Mouse (Mus musculus) layer of hippocampus, postnatal 10 days (tissue): ENCODE data around the gene Clcn6. TPM values are rescaled to one million over a fixed set of nuclear protein-coding genes. Genes with fewer than 3 reads are reported as not detected.
"Not testable (repeated sequence)": the region's sequence is repeated elsewhere in the genome, so short reads cannot be mapped to it uniquely, and the experiment has no call there.

Experiments used
- DNase-seq, 2 experiments: peaks; one replicate each; pipeline ENCODE4 v3.0.0; 2021; ENCODE audit warnings: low spot score in 2 of 2
- total RNA-seq, 2 experiments: library from RNA; stranded (reverse); gene quantifications; 2 replicates each; pipeline ENCODE4 v1.2.3; 2021

The Clcn6 gene
- total RNA-seq, 2 experiments from 2014 or later: 67.8 to 70.3 TPM

DNA sequence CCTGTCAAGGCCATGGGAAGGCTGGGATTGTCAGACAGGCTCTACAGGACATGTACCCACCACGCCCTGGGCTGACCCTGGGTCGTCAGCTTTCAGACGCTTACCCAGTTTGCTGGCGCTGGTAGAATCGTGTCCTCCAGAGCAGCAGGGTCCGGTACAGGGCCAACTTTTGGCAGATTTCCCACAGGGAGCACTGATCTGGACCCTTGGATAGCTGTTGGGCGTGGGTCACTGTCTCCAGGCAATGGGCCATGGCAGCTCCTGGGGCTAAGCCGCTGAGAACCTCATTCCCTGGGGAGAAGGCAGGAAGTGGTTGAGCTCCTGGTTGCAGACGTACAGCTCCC is 27.8 kb upstream of the Clcn6 start:
- DNase-seq: no peak

DNA sequence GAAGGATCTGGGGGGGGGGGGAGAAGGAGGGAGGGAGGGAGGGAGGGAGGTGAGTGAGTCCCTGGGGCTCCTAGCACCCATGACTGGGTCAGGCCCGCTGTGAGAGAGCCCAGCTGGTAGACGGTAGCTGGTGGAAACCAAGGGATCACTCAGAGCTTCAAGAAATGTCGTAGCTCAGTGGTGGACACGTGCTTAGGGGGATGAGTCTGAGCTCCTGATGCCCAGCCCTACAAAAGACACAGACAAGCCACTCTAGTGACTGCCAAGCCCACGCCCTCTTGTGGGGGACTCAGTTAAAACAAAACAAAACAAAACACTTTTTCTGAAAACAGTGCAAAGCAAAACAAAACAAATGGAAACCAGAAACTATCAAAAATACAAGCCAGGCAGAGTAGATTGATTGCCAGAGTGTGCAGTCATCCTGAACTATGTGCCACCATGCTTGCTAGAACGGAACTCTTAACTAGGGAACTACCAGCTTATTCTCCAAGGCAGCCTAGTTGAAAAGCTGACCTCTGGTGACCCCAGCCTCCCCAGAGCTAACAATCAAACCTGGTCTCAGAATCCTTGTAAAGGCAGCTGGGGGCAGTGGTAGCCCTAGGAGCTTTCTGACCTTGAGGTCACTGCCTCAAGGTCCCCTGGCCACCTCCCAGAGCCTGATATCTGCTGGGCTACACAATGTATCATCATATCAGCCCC is 27.2 kb upstream of the Clcn6 start:
- no peak for DNase-seq

DNA sequence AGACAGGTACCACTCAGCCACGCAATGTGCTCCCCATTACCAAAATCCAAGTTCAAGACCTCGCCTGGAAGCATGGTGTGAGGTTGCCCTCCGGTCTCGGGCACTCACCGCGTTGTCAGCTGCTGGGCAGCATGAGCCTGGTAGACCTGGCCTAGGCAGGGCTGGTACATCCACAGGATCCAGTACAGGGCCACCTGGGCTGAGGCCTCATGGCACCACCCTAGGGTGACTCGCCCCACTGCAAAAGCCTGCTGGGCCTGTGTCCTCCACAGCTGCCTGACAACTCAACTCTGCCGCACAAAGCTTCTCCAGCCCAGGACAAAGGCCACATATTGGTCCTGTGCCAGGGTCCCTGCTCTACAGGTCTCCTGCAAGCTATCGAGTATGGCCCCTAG is 22.5 kb upstream of the Clcn6 start:
- DNase-seq: no peak

DNA sequence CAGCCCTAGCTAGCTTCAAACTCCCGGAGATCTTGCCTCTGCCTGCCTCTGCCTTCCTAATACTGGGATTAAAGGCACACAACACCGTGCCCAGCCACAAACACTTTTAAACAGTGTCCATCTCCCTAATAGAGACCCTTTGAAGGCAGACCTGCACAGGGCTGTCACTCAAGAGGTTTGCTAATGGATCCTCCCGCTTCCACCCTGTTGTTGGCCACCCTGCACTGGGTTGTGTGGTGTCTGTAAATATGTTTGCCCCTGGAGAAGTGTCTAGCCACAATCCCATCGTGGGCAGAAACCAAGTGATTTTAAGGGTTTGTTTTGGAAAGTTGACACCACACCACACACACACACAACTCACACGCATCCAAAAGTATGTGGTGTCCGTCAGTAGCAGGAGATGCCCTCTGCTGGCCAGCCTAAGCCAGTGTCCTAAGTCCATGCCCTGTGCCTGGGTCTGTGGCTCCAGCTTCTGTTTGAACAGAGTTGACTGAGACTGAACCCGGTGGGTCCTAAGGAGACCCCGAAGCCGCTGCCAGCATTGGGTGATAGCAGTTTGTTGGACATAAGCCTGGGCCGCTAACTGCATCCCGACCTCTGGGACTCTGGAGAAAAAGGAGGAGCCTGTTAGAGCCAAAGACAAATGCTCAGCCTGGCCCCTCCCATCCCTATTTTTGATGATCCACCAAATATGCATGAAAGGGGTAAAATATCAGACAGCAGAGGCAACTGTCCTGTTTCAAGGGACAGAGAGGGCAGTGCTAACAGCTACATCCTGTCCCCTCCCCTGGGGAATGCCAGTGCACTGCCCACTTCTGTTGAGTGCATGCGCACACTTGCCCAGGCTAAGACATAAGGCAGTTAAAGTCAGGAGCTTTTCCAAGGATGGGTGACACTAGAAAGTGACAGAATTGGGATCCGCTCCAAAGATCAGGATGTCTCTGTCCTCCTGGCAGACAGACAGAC is 21.8 kb upstream of the Clcn6 start:
- DNase-seq: no peak

DNA sequence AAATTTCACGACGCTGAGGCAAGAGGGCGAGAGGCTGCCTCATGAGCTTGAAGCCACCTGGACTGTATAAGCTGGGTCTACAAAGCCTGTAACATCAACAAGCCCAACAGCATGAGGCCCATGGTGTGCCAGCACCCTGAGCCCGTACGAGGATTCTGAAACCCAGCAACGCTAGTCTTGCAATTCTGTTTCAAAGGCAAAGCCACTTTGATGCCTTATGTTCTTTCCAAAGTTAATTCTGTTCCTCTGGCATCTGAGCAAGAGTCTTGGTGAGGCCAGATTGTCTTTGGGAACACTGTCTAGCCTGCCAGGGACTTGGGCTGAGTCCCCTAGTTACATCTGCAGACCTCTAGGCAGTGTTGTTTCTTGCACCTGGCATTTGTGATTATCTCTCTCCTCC is 20.4 kb upstream of the Clcn6 start:
- DNase-seq: no peak

DNA sequence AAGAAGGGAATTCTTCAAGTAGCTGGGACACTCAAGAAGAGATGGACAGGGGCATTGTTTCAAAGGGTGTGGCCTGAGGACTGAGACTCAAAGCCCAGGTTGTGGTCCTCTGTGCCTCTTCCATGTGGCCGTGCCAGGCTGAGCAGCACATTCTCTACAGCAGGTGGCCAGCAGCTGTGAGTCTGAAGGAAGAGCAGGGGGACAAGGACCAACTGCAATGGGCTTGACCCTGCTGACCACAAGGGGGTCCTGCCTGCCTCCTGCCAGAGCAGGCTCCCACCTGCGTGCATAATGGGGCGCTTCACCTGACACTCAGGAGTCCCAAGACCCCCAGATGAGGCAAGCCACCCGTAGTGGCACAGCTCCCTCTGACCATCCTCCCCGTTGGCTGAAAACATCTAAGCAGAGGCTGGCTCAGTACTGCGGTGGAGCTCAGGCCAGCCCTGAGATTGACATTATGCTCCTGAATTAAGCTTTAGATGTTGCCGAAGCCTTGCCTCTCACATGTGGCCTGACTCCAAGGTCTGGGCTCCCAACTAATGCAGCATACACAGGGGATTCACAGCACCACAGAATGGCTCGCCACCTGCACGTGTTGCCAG is 19.7 kb upstream of the Clcn6 start:
- no peak for DNase-seq

DNA sequence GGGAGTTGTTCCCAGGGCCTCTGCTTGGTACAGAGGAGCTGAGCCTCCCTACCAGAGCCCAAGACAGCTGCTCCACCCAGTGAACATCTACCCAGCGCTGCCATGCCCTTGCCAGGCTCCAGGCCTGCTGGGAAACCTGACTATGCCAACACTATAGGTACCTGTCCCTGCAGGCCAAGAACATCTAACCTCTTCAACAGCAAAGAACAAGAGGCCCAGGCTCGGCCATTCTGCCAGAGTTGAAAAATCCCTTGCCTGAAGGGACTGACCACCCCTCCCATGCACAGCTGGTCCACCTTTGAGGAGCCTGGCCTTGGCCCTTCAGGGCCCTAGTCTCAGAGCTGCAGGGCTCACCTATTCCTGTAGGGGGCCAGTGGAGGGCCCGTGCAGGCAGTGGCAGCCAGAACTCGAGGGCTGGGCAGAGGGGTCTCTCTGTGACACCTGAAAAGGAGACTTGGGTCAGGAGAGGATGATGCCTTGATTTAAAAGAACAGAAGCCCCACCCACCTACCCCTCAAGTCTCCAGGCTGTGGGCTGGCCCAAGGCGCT is 19.1 kb upstream of the Clcn6 start:
- no peak for DNase-seq

DNA sequence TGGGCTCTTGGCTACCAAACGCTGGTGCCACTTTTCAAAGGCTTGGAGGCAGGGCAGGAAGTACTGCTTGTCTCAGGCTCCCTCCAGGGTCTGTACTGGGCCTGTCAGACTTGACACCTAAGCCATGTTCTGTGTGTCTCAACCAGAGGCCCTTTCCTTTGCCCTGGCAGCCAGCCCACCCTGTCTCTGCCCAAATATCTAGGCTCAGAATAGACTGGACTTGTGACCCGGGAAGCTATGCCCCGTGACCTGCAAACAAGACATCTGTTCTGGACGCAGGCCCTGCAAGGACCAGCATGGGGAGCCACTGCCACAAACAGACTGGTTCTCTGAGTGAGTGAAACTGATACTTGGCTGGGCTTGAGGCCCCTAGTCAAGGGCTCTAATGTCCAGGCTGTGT is 18.2 kb upstream of the Clcn6 start:
- no peak for DNase-seq

DNA sequence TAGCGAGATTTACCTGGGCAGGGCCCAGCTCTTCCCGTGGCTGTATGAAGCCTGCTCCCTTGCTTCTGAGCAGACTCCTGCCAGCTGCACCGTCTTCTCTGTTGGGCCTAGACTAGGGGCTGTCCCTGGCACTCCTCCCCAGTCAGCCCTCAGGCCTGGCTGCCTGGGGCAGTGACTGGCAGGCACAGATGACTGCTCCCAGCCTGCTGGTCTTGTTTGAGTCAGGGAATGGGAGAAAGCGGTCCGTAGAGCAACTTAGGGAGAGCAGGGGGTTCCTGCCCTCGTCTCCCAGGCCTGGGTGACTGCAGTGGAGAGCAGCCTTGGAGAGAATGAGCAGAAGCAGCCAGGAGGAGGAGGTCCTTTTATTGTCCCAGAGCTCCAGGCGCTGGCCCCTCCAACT is 17.6 kb upstream of the Clcn6 start:
- no peak for DNase-seq

DNA sequence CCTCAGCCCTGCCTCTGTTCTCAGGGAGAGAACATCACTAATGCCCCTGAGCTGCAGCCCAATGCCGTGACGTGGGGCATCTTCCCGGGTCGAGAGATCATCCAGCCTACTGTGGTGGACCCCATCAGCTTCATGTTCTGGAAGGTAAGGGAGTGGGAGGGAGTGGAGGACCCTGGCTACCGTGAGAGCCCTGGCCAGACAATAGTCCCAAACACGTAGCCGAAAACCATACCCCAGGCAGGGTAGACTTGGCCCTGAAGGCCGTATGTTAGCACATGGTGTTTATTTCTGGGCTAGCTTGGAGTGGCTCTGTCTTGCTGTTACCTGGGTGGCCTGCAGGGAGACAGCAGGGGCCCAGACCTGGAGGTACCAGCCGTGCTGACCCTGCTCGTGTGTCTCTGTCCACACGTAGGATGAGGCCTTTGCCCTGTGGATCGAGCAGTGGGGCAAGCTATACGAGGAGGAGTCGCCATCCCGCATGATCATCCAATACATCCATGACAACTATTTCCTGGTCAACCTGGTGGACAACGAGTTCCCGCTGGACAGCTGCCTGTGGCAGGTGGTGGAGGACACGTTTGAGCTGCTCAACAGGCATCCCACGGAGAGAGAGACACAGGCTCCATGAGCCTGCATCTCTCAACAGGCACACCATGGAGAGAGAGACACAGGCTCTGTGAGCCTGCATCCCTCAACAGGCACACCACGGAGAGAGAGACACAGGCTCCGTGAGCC is 16.5 kb upstream of the Clcn6 start:
- DNase-seq: no peak

DNA sequence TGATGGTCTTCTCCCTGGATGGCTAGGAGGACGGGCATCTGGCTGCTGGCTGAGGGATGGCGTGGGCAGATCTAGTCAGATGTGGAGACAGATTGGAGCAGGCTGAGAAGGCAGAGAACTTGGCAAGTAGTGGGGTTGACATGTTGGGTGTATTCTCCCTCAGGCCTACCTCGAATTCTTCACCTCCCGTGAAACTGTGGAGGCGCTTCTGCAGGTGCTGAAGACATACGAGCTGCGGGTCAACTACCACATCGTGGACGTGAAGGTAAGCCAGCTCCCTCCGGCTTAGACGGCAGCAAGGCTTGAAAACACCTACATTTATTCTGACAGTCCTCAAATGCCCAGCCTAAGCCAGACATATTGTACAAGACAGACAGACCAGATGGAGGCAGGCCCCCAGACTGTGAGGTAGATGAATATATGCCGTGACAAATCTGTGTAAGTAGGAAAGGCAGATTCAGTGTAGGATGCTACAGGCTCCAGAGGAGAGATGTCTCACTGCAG is 14.8 kb upstream of the Clcn6 start:
- DNase-seq: peak; percentile 51 to 58

DNA sequence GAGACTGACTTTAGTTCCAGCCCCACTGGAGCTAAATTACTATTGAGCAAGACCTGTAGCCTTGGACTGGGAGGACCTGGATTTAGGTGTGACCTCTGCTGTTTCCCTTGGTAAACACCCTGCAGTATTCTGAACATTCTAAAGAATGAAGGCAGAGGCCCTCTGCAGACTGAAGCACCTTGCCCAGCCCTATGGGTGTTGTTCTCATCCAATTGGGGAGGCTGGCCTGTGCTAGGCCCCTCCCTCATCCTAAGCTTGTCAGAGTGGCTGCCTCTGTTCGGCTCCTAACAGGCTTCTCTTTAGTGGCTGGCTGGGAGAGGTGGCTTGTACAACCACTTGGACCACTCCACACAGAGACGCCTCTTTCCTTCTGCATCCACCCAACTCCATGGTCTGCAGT is 14.4 kb upstream of the Clcn6 start:
- DNase-seq: no peak

DNA sequence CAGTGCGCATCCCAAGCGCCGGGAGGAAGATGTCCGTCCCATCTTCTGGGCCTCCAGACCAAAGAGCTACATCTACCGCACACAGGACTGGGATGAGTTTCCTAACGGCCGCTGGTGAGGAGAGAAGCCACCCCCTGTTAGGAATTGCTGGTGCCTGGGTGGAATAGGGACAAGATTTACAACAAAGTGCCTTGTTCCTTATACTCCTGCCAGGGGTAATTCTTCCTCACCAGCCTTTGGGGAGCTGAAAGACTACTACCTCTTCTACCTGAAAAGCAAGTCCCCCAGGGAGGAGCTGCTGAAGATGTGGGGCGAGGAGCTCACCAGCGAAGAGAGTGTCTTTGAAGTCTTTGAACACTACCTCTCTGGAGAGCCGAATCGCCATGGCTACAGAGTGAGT is 13.3 kb upstream of the Clcn6 start:
- DNase-seq: no peak

DNA sequence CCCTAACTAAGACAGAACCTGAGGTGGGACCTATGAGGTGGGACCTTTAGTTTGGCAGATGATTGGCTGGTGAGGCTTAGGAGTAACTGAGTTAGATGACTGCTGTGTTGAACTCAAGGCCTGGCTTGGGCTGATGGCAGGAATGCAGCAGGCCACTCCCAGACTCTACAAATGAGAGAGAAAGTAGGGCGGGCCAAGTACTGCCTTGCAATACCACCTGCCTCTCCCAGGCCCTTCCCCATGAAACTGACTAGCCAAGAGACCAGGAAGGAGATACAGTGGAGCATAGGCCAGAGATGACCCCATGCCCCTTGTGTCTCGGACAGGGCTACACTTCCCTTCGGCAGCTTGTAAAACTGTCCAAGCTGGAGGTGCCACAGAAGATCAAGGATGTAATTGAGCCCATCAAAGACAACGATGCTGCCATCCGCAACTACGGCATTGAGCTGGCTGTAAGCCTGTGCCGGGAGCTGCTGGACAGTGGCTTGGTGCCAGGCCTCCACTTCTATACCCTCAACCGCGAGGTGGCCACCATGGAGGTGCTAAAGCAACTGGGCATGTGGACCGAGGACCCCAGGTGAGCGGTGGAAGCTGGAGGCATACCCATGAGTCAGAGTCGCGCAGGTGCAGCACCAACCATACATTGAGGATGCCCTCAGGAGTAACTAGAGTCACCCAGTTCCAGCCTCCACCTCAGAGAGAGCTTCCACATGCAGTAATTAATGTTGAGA is 12.6 kb upstream of the Clcn6 start:
- DNase-seq: no peak

DNA sequence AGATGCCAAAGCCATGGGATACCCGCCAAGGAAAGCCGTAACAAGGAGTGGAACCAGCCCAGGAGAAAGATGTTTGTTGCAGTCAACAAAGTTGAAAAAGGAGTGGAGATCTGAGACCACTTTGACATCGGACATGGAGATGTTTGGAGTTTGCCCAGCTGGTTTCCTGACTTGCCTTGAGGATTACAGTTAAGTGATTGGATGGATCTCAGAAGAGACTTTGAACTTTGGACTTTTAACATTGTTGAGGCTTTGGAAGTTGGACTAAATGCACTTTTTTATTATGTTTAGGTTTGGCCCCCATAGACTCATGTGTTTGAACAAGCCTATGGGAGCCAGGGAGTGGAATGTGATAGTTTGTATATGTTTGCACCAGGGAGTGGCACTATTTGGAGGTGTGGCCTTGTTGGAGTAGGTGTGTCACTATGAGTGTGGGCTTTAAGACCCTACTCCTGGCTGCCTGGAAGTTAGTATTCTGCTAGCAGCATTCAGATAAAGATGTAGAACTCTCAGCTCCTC is 11.8 kb upstream of the Clcn6 start:
- not testable (repeated sequence) for DNase-seq

DNA sequence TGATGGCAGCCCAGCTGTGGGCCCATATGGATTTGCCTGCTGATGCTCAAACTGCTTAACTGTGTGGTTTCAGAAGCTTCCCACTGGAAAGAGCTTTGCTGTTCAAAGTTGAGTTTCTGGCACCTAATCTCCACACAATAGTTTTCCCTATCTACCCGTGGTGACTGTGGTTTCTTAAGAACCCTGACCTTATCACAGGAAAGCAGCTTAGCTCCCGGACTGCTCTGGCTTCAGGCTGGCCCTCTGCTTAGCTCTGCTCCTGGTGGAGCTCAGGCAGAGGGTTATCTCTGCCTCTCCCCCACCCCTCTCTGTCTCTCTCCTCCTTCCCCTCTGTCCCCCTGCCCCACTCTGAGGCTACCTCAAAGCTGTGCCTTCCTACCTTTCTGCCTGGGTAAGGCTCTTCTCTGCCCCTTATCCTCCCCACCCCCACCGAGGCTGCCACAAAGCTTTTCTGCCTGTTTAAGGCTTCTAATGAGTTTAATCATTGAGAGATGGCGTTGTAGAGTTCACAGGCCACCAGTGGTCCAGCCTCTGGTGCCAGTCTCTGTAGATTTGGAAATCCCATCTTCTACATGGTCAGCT is 7.9 kb upstream of the Clcn6 start:
- no peak for DNase-seq

DNA sequence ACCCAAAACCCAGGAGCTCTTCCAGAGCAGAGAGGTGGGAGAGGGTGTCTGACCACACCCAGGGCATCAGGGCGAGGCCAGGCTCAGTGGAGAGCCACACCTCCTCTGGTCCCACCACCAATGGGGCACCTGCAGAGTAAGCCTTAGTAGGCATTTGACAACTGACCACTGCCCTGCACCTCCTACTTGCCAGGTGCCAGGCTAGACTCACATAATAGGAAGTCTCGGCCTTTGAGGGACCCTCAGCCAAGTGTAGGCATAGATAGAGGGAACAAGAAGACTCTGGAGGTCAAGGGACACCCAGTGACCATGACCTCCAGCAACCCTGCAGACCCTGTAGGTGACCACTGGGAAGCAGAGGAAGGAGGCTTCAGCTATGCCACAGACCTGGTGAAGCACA is 5.5 kb upstream of the Clcn6 start:
- DNase-seq: no peak

DNA sequence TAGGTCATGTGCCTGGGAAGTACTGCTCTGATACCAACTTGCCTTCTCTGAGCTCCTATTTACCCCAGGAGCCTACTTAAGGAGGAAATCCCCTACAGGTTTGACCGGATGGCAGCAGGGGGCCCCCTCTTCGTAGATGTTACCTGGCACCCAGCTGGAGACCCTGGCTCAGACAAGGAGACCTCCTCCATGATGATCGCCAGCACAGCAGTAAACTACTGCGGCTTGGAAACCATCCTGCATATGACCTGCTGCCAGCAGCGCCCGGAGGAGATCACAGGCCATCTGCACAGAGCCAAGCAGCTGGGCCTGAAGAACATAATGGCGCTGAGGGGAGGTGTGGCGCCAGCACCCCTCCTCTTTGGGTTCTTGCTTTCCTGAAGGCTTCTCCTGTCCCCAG is 4.7 kb upstream of the Clcn6 start:
- DNase-seq: not testable (repeated sequence)

DNA sequence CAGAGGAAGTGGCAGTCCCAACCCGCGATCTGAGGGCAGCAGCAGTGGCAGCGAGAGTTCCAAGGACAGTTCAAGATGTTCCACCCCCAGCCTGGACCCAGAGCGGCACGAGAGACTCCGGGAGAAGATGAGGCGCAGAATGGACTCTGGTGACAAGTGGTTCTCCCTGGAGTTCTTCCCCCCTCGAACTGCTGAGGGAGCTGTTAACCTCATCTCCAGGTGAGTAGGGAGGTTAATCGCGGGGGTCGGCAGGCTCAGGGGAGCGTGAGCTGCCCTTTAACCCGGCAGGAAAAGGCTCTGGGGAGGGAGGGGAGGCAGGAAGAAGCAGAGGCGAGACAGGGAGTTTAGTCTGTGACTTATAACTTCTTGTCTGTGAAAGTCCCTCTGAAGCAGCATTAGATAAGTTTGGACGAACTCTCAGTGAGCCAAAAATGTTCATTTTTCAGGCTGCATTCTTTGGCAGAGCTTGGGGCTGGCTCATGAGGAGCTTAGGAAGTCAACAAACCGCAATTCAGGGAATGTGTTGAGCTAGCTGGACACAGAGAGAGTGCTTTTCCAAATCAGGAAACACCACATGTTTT is 3.1 kb upstream of the Clcn6 start:
- DNase-seq: no peak
